Mouse (Mus musculus) limb, embryonic 15.5 days (tissue): ENCODE results near the gene Aoc3. TPM values are rescaled to one million over a fixed set of nuclear protein-coding genes. Genes with fewer than 3 reads are reported as not detected.

Experiments
- microRNA-seq: library from miRNA; unstranded; fragments of <30 nt; microRNA quantifications from one replicate; pipeline ENCODE4, GENCODE M21; 2016
- polyA plus RNA-seq: library from polyadenylated mRNA; unstranded; fragments of >200 nt; fragmentation: Nextera tagmentation; extraction: Ambion mirVana; gene quantifications from 2 replicates; pipeline ENCODE4 v1.2.1, GENCODE M21; 2015

The Aoc3 gene
- polyA plus RNA-seq, 1 experiment from 2014 or later = 0.90 TPM

Small RNA genes within 50 kb of the gene (microRNA-seq; reads per million reads assigned to microRNA genes)
- gene Gm25593 = not detected

Other genes starting within 250 kb of the Aoc3 start
- 40.3 TPM in 2 replicates for gene Coasy, start 248.0 kb upstream of the Aoc3 start, polyA plus RNA-seq
- gene Mlx, start 243.3 kb upstream of the Aoc3 start, polyA plus RNA-seq = 51.7 and 53.8 TPM in 2 replicates
- 27.4 and 28.0 TPM in 2 replicates for gene Psmc3ip, start 235.2 kb upstream of the Aoc3 start, polyA plus RNA-seq
- 20.6 and 28.0 TPM in 2 replicates for gene Retreg3, start 210.7 kb upstream of the Aoc3 start, polyA plus RNA-seq
- 62.7 and 65.6 TPM in 2 replicates for gene Tubg1, start 210.7 kb upstream of the Aoc3 start, polyA plus RNA-seq
- 5.7 and 6.8 TPM in 2 replicates for gene Tubg2, start 174.7 kb upstream of the Aoc3 start, polyA plus RNA-seq
- 1.2 and 1.4 TPM in 2 replicates for gene Cntnap1, start 160.1 kb upstream of the Aoc3 start, polyA plus RNA-seq
- gene Plekhh3, start 159.3 kb upstream of the Aoc3 start, polyA plus RNA-seq = 21.7 and 22.1 TPM in 2 replicates
- gene Ccr10, start 155.2 kb upstream of the Aoc3 start, polyA plus RNA-seq = 0.14 and 0.36 TPM in 2 replicates
- gene Ezh1, start 104.1 kb upstream of the Aoc3 start, polyA plus RNA-seq = 15.6 and 17.6 TPM in 2 replicates
- gene Ramp2, start 84.6 kb upstream of the Aoc3 start, polyA plus RNA-seq = 99.6 and 110 TPM in 2 replicates
- gene Vps25, start 76.9 kb upstream of the Aoc3 start, polyA plus RNA-seq = 112 and 120 TPM in 2 replicates
- gene Wnk4, start 70.0 kb upstream of the Aoc3 start, polyA plus RNA-seq = 7.9 and 9.9 TPM in 2 replicates
- gene Cntd1, start 51.6 kb upstream of the Aoc3 start, polyA plus RNA-seq = 0.70 and 1.3 TPM in 2 replicates
- 148 and 154 TPM in 2 replicates for gene Coa3, start 51.5 kb upstream of the Aoc3 start, polyA plus RNA-seq
- 128 and 137 TPM in 2 replicates for gene Becn1, start 28.3 kb upstream of the Aoc3 start, polyA plus RNA-seq
- 116 and 125 TPM in 2 replicates for gene Psme3, start 14.4 kb upstream of the Aoc3 start, polyA plus RNA-seq
- gene Aoc2, start 5.5 kb upstream of the Aoc3 start, polyA plus RNA-seq = 1.0 and 1.2 TPM in 2 replicates
- not detected in 2 replicates for gene G6pc, start 37.0 kb downstream of the Aoc3 start, polyA plus RNA-seq
- 52.6 and 57.2 TPM in 2 replicates for gene Aarsd1, start 87.0 kb downstream of the Aoc3 start, polyA plus RNA-seq
- gene Gm27029, start 94.2 kb downstream of the Aoc3 start, polyA plus RNA-seq = 11.8 and 18.3 TPM in 2 replicates
- gene Rundc1, start 94.5 kb downstream of the Aoc3 start, polyA plus RNA-seq = 19.3 and 19.5 TPM in 2 replicates
- gene Ptges3l, start 94.7 kb downstream of the Aoc3 start, polyA plus RNA-seq = 15.5 and 36.1 TPM in 2 replicates
- 262 and 315 TPM in 2 replicates for gene Rpl27, start 111.7 kb downstream of the Aoc3 start, polyA plus RNA-seq
- gene Ifi35, start 117.8 kb downstream of the Aoc3 start, polyA plus RNA-seq = 23.2 and 25.1 TPM in 2 replicates
- gene Rnd2, start 134.4 kb downstream of the Aoc3 start, polyA plus RNA-seq = 10.3 and 11.9 TPM in 2 replicates
- 78.6 and 81.3 TPM in 2 replicates for gene Vat1, start 135.6 kb downstream of the Aoc3 start, polyA plus RNA-seq
- 7.2 and 8.6 TPM in 2 replicates for gene Brca1, start 221.3 kb downstream of the Aoc3 start, polyA plus RNA-seq
- 72.6 and 74.1 TPM in 2 replicates for gene Nbr1, start 221.5 kb downstream of the Aoc3 start, polyA plus RNA-seq